Mouse (Mus musculus) adrenal gland, postnatal 0 days (tissue): ENCODE results near the gene Ccser1. TPM values are rescaled to one million over a fixed set of nuclear protein-coding genes. Genes with fewer than 3 reads are reported as not detected.

Experiments used
- polyA plus RNA-seq: library from polyadenylated mRNA; unstranded; fragments of >200 nt; fragmentation: Nextera tagmentation; extraction: Ambion mirVana; gene quantifications from 2 replicates; pipeline ENCODE4 v1.2.1, GENCODE M21; 2015

Ccser1 gene
- polyA plus RNA-seq, result 4.1 and 5.1 TPM in 2 replicates

DNA sequence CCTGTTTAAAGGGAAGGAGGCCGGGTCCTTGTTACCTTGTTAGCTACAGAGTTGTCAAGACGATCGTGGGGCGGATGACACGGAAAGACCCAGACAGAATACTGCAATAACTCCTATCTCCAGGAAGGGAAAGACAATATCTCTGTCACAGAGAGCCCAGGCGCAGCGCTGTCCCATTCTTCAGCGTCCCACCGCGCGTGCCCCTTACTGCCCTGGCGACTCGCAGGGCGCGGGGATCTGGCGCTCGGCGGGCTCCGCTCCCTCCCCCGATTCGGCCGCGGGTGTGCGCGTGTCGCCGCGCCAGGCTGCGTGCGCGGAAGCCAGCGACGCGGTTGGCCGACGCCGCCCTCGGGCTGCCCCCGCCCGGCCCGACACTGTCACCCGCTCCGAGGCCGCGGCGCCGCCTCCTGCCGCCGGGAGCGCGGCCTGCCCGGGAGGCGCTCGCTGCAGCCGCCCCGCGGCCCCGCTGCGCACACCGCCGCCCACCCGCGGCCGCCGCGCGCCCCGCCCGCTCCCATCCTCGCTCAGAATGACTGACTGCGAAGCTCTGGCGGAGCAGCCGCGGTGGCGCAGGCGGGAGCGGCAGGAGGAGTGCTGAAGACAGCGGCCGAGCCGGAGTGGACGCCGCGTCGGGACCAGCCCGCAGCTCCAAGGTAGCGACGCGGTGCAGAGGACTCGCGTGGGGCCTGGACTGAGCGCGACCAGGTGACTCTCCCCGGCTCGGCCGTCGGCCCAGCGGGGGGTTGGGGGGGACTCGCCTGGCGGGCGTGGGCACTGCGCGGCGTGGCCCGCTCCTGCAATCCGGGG, at the start of gene Ccser1:
TSS of gene Ccser1 (plus strand) at position 376 of the 807 bp plus-strand sequence.

